ENCODE assay signal across 9 mouse cellular contexts in genomic region chr13:63331379-63331778, GRCm38 (mm10).
DNase-seq lines count a peak whose midpoint lies in the region; ATAC-seq lines count a peak whose summit lies in the region.
"Had no signal": no experiment of that assay in that cellular context is flagged by ENCODE, and none has a peak within 500 bp of the region (broad histone marks: within the 10 kb centered on the region; RNA-seq: fewer than 3 reads in every experiment).

No protein-coding gene starts in this region.

- no peaks in the 10 kb centered on the region for H3K27me3 ChIP-seq in neural tube, embryonic 11.5 days (ENCODE audit: control insufficient read depth, insufficient read depth, low read length)

- H3K4me2 ChIP-seq in neural tube, embryonic 11.5 days (ENCODE audit: low read depth): no peak overlapping the region

- WGBS in neural tube, embryonic 11.5 days: 50% methylated on average over 4 of the region's 4 CpGs

- no peaks in the 10 kb centered on the region for H3K9me3 ChIP-seq in neural tube, embryonic 11.5 days (ENCODE audit: control insufficient read depth, low read length)
- H3K9me3 ChIP-seq: megakaryocyte, embryonic 14.5 days had no signal

- intact Hi-C loops in heart, postnatal 14 days (cut with DNase I): loop anchor here (10.0 kb wide), 1 partner anchor 567 kb away; the partner anchor contains the start of gene Platr25
- intact Hi-C loops in left cerebral cortex, postnatal 10 days (cut with DNase I): loop anchor here (10.0 kb wide), 1 partner anchor 567 kb away; the partner anchor contains the start of gene Platr25

- H3K4me1 ChIP-seq in neural tube, embryonic 11.5 days (ENCODE audit: control insufficient read depth, insufficient read depth, low read length): 0 out of 2 replicates have a peak, but pooled peaks cover 10% of the 10 kb centered on the region

- H3K36me3 ChIP-seq in neural tube, embryonic 11.5 days (ENCODE audit: control insufficient read depth, insufficient read depth, low read length): no peaks in the 10 kb centered on the region

- no peak overlapping the region for H3K27ac ChIP-seq in neural tube, embryonic 11.5 days (ENCODE audit: low read depth, low read length)

- DNase-seq in left cerebral cortex, adult 18-20 months (ENCODE audit: low spot score in 2 of 2): peak; percentile 69 to 83
- no peak for DNase-seq in left cerebral cortex, adult 11 months (ENCODE audit: low spot score)
- peak; percentile 71 for DNase-seq in MN1 (ENCODE audit: low spot score)
- DNase-seq in cerebellum, postnatal 25 days: peak; percentile 64 to 82
- peak; percentile 73 to 86 for DNase-seq in heart, postnatal 14 days
- peak; percentile 59 to 74 for DNase-seq in left cerebral cortex, postnatal 10 days (ENCODE audit: extremely low spot score in 1 of 2, low spot score in 2 of 2)
- peak; percentile 68 for DNase-seq in neural tube, embryonic 11.5 days (ENCODE audit: low spot score)
- no peak for DNase-seq in c-Kit-positive CD71-positive TER-119-positive erythroid progenitor cells, embryonic 14.5 days (ENCODE audit: low spot score)

- H3K4me3 ChIP-seq in neural tube, embryonic 11.5 days (ENCODE audit: low read depth, low read length): no peak overlapping the region
- H3K4me3 ChIP-seq: megakaryocyte, embryonic 14.5 days had no signal

- no peak for ATAC-seq in neural tube, embryonic 11.5 days (ENCODE audit: insufficient read depth, low FRiP score, low TSS enrichment)

- no peak overlapping the region for H3K9ac ChIP-seq in neural tube, embryonic 11.5 days (ENCODE audit: low read length)

Comparison
In these comparisons a context has a peak if more than half of its experiments do, and no peak if none do; other contexts are left out.
1. DNase-seq: peak in left cerebral cortex, adult 18-20 months (2 of 2), MN1 (single experiment), cerebellum, postnatal 25 days (2 of 2), heart, postnatal 14 days (2 of 2), left cerebral cortex, postnatal 10 days (2 of 2) and neural tube, embryonic 11.5 days (single experiment); none in left cerebral cortex, adult 11 months (single experiment) and c-Kit-positive CD71-positive TER-119-positive erythroid progenitor cells, embryonic 14.5 days (single experiment).